Mouse (Mus musculus): ENCODE results near the gene Kctd21.

- TF ChIP-seq POLR2A (IDR thresholded peaks at IDR 0.05; ENCODE audit: insufficient read depth, low read depth, low read length) (no peak), CTCF (IDR thresholded peaks at IDR 0.05; ENCODE audit: insufficient read depth, low read depth, low read length) (no peak)
Measured at GRCm38 (mm10) chr7:97303614-97304013, 28.5 kb upstream of the Kctd21 start.
